Mouse (Mus musculus): ENCODE data around the gene Me1.

Gene Me1

GRCm38 (mm10) chr9:86660327-86660726, 35.4 kb downstream of the Me1 start:
- no peak for DNase-seq (ENCODE audit: low read depth, low spot score)

- DNase-seq (ENCODE audit: low read depth, low spot score) = no peak
Observed at GRCm38 (mm10) chr9:86658347-86658746, 37.4 kb downstream of the Me1 start.

GRCm38 (mm10) chr9:86652194-86652593, 43.6 kb downstream of the Me1 start:
- DNase-seq (ENCODE audit: low read depth, low spot score) = no peak

- no peak for DNase-seq (ENCODE audit: low read depth, low spot score)
Observed at GRCm38 (mm10) chr9:86651254-86651653, 44.5 kb downstream of the Me1 start.

GRCm38 (mm10) chr9:86650822-86651221, 44.9 kb downstream of the Me1 start:
- DNase-seq (ENCODE audit: low read depth, low spot score) = no peak

GRCm38 (mm10) chr9:86647931-86648550, 47.7 kb downstream of the Me1 start:
- DNase-seq (ENCODE audit: low read depth, low spot score) = peak; percentile 11

- DNase-seq (ENCODE audit: low read depth, low spot score) = peak; percentile 27
Observed at GRCm38 (mm10) chr9:86646807-86647206, 48.9 kb downstream of the Me1 start.

- DNase-seq (ENCODE audit: low read depth, low spot score) = no peak
Observed at GRCm38 (mm10) chr9:86643497-86643896, 52.3 kb downstream of the Me1 start.

- no peak for DNase-seq (ENCODE audit: low read depth, low spot score)
Observed at GRCm38 (mm10) chr9:86638771-86639170, 57.0 kb downstream of the Me1 start.

- DNase-seq (ENCODE audit: low read depth, low spot score) = no peak
Observed at GRCm38 (mm10) chr9:86631153-86631552, 64.6 kb downstream of the Me1 start.

- no peak for DNase-seq (ENCODE audit: low read depth, low spot score)
Observed at GRCm38 (mm10) chr9:86630352-86630931, 65.3 kb downstream of the Me1 start.

GRCm38 (mm10) chr9:86629379-86629778, 66.4 kb downstream of the Me1 start:
- DNase-seq (ENCODE audit: low read depth, low spot score) = no peak

GRCm38 (mm10) chr9:86627745-86628496, 67.8 kb downstream of the Me1 start:
- no peak for DNase-seq (ENCODE audit: low read depth, low spot score)

- DNase-seq (ENCODE audit: low read depth, low spot score) = no peak
Observed at GRCm38 (mm10) chr9:86626906-86627305, 68.8 kb downstream of the Me1 start.

- DNase-seq (ENCODE audit: low read depth, low spot score) = no peak
Observed at GRCm38 (mm10) chr9:86624781-86625180, 71.0 kb downstream of the Me1 start.

GRCm38 (mm10) chr9:86624039-86624438, 71.7 kb downstream of the Me1 start:
- no peak for DNase-seq (ENCODE audit: low read depth, low spot score)

- DNase-seq (ENCODE audit: low read depth, low spot score) = no peak
Observed at GRCm38 (mm10) chr9:86622062-86622461, 73.7 kb downstream of the Me1 start.

- no peak for DNase-seq (ENCODE audit: low read depth, low spot score)
Observed at GRCm38 (mm10) chr9:86619341-86620139, 76.2 kb downstream of the Me1 start.

- no peak for DNase-seq (ENCODE audit: low read depth, low spot score)
Observed at GRCm38 (mm10) chr9:86617837-86618492, 77.8 kb downstream of the Me1 start.

GRCm38 (mm10) chr9:86615765-86616164, 80.0 kb downstream of the Me1 start:
- no peak for DNase-seq (ENCODE audit: low read depth, low spot score)

GRCm38 (mm10) chr9:86612091-86612490, 83.7 kb downstream of the Me1 start:
- no peak for DNase-seq (ENCODE audit: low read depth, low spot score)

GRCm38 (mm10) chr9:86605776-86606175, 90.0 kb downstream of the Me1 start:
- no peak for DNase-seq (ENCODE audit: low read depth, low spot score)
